In the genomic region with DNA sequence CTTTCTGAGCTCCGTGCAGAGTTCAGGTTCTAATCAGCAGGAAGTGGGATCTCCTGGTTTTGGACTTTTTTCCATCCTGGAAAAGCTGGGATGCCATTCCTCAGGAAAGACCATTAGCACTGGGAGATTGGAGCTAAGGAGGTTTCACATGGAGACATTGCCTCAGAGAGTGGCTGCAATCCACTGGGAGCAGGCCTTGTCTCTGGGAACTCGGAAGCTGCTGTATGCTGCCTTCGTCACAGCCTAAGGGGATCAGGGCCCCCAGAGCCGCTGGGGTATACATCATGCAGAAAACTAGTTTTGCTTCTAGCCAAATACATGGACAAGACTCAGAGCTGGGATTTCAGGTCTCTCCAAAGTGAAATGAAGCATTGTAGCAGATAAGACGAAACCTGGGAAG, we compare ENCODE assay signal across 36 mouse cellular contexts. TPM values are rescaled to one million over a fixed set of nuclear protein-coding genes. Genes with fewer than 3 reads are reported as not detected.
"Had no signal": no experiment of that assay in that cellular context is flagged by ENCODE, and none has a peak within 500 bp of the region (broad histone marks: within the 10 kb centered on the region; RNA-seq: fewer than 3 reads in every experiment).

No protein-coding gene starts in this region.

- H3K9me3 ChIP-seq: limb, embryonic 10.5 days; limb, embryonic 12.5 days; limb, embryonic 13.5 days; limb, embryonic 15.5 days; liver, embryonic 12.5 days; liver, embryonic 13.5 days; liver, embryonic 15.5 days; lung, embryonic 15.5 days; midbrain, embryonic 10.5 days; midbrain, embryonic 12.5 days; midbrain, embryonic 13.5 days; midbrain, embryonic 15.5 days; neural tube, embryonic 12.5 days; neural tube, embryonic 13.5 days had no signal

- H3K4me2 ChIP-seq: limb, embryonic 12.5 days; limb, embryonic 13.5 days; limb, embryonic 15.5 days; liver, embryonic 11.5 days; liver, embryonic 12.5 days; liver, embryonic 13.5 days; liver, embryonic 15.5 days; lung, embryonic 15.5 days; midbrain, embryonic 11.5 days; midbrain, embryonic 12.5 days; midbrain, embryonic 13.5 days; midbrain, embryonic 15.5 days; neural tube, embryonic 12.5 days; neural tube, embryonic 13.5 days had no signal

- ATAC-seq: liver, embryonic 12.5 days; liver, postnatal 0 days; lung, postnatal 0 days; midbrain, embryonic 13.5 days; midbrain, embryonic 15.5 days; midbrain, embryonic 16.5 days had no signal

- H3K4me3 ChIP-seq: limb, embryonic 10.5 days; limb, embryonic 12.5 days; limb, embryonic 13.5 days; limb, embryonic 15.5 days; liver, embryonic 12.5 days; liver, embryonic 13.5 days; liver, embryonic 15.5 days; lung, embryonic 15.5 days; megakaryocyte, embryonic 14.5 days; midbrain, embryonic 10.5 days; midbrain, embryonic 12.5 days; midbrain, embryonic 13.5 days; midbrain, embryonic 15.5 days; myocyte; neural tube, embryonic 12.5 days; neural tube, embryonic 13.5 days had no signal

- H3K27ac ChIP-seq: limb, embryonic 10.5 days; limb, embryonic 12.5 days; limb, embryonic 13.5 days; limb, embryonic 15.5 days; liver, embryonic 12.5 days; liver, embryonic 13.5 days; liver, embryonic 14.5 days; liver, embryonic 15.5 days; lung, embryonic 15.5 days; macrophage; midbrain, embryonic 10.5 days; midbrain, embryonic 12.5 days; midbrain, embryonic 13.5 days; midbrain, embryonic 15.5 days; neural tube, embryonic 12.5 days; neural tube, embryonic 13.5 days had no signal

- H3K4me1 ChIP-seq: limb, embryonic 12.5 days; limb, embryonic 13.5 days; limb, embryonic 15.5 days; liver, embryonic 12.5 days; liver, embryonic 13.5 days; liver, embryonic 15.5 days; lung, embryonic 15.5 days; megakaryocyte, embryonic 14.5 days; midbrain, embryonic 12.5 days; midbrain, embryonic 13.5 days; midbrain, embryonic 15.5 days; neural tube, embryonic 12.5 days; neural tube, embryonic 13.5 days had no signal

- H3K27me3 ChIP-seq: limb, embryonic 12.5 days; limb, embryonic 13.5 days; limb, embryonic 15.5 days; liver, embryonic 12.5 days; liver, embryonic 13.5 days; liver, embryonic 15.5 days; lung, embryonic 15.5 days; megakaryocyte, embryonic 14.5 days; midbrain, embryonic 12.5 days; midbrain, embryonic 13.5 days; midbrain, embryonic 15.5 days; neural tube, embryonic 12.5 days; neural tube, embryonic 13.5 days had no signal

- H3K36me3 ChIP-seq: limb, embryonic 10.5 days; limb, embryonic 12.5 days; limb, embryonic 13.5 days; limb, embryonic 15.5 days; liver, embryonic 12.5 days; liver, embryonic 13.5 days; liver, embryonic 15.5 days; lung, embryonic 15.5 days; midbrain, embryonic 10.5 days; midbrain, embryonic 12.5 days; midbrain, embryonic 13.5 days; midbrain, embryonic 15.5 days; neural tube, embryonic 12.5 days; neural tube, embryonic 13.5 days had no signal

- H3K9ac ChIP-seq: limb, embryonic 12.5 days; limb, embryonic 13.5 days; limb, embryonic 15.5 days; liver, embryonic 12.5 days; liver, embryonic 13.5 days; liver, embryonic 14.5 days; liver, embryonic 15.5 days; liver, postnatal 0 days; lung, embryonic 15.5 days; midbrain, embryonic 12.5 days; midbrain, embryonic 13.5 days; midbrain, embryonic 15.5 days; neural tube, embryonic 12.5 days; neural tube, embryonic 13.5 days had no signal

- DNase-seq: left cerebral cortex, postnatal 4 days; liver; liver, embryonic 13.5 days; liver, postnatal 0 days; lung, adult 2 months; lung, postnatal 10 days; lung, postnatal 14 days; lung, postnatal 36 days; lung, postnatal 4 days; midbrain, embryonic 14.5 days had no signal

RNA-seq across cellular contexts. Expression of gene Them7, which starts 37.5 kb away (rescaled TPM):
- total RNA-seq: left cerebral cortex, postnatal 10 days; left cerebral cortex, postnatal 25 days; left cerebral cortex, postnatal 36 days; left cerebral cortex, postnatal 4 days; midbrain, postnatal 0 days; monocyte, adult 5-6 weeks had no signal
- polyA plus RNA-seq: lung, adult 2 months; lung, postnatal 0 days; macrophage; midbrain, embryonic 13.5 days; midbrain, embryonic 14.5 days; midbrain, embryonic 15.5 days; midbrain, embryonic 16.5 days; midbrain, postnatal 0 days; myocyte; neural tube, embryonic 13.5 days had no signal
